Mouse (Mus musculus): ENCODE measurements around the gene Acap1. TPM values are rescaled to one million over a fixed set of nuclear protein-coding genes. Genes with fewer than 3 reads are reported as not detected.

The Acap1 gene
- polyA plus RNA-seq, 1 experiment from 2014 or later, result 8.1 TPM

GRCm38 (mm10) chr11:69837952-69838713 is 57.2 kb downstream of the Acap1 start, which contains the start of gene Tmem256:
Gene Tmem256 (plus strand): TSS chr11:69838514.
- peak; percentile 85 for ATAC-seq
- WGBS (ENCODE audit: insufficient replicate concordance), result under 1% methylated on average over 34 of the region's 34 CpGs
- Histone ChIP-seq H3K27me3 (replicated peaks) (peaks cover 47% of the 10 kb centered on the region), H3K9ac (peak within 1 kb of the TSS; percentile 77), H3K36me3 (0 out of 2 replicates have a peak, but pooled peaks cover 5% of the 10 kb centered on the region), H3K4me1 (peaks cover 73% of the 10 kb centered on the region), H3K9me3 (replicated peaks) (no peaks in the 10 kb centered on the region), H3K27ac (peak within 1 kb of the TSS; percentile 80), H3K4me2 (peak within 1 kb of the TSS; percentile 98), H3K4me3 (peak within 1 kb of the TSS; percentile 63)

GRCm38 (mm10) chr11:69837604-69837951 is 57.8 kb downstream of the Acap1 start, which contains the start of gene Nlgn2:
Gene Nlgn2 (minus strand): TSS chr11:69837784.
- peak; percentile 30 for ATAC-seq
- peak within 1 kb of the TSS; percentile 98 for H3K4me2 ChIP-seq
- H3K9ac ChIP-seq, result peak within 1 kb of the TSS; percentile 77
- H3K4me3 ChIP-seq, result peak within 1 kb of the TSS; percentile 63
- H3K36me3 ChIP-seq, result 0 out of 2 replicates have a peak, but pooled peaks cover 5% of the 10 kb centered on the region
- WGBS (ENCODE audit: insufficient replicate concordance), result under 1% methylated on average over 30 of the region's 32 CpGs
- peaks cover 52% of the 10 kb centered on the region for H3K27me3 ChIP-seq (replicated peaks)
- H3K27ac ChIP-seq, result peak within 1 kb of the TSS; percentile 80
- H3K9me3 ChIP-seq (replicated peaks), result no peaks in the 10 kb centered on the region
- H3K4me1 ChIP-seq, result peaks cover 68% of the 10 kb centered on the region

GRCm38 (mm10) chr11:69836703-69837576 is 58.4 kb downstream of the Acap1 start:
- H3K4me1 ChIP-seq, result peaks cover 62% of the 10 kb centered on the region
- H3K27ac ChIP-seq, result peak overlapping the region; percentile 80
- H3K36me3 ChIP-seq, result 0 out of 2 replicates have a peak, but pooled peaks cover 5% of the 10 kb centered on the region
- H3K4me3 ChIP-seq, result peak overlapping the region; percentile 63
- H3K4me2 ChIP-seq, result peak overlapping the region; percentile 98
- H3K27me3 ChIP-seq (replicated peaks), result peaks cover 59% of the 10 kb centered on the region
- WGBS (ENCODE audit: insufficient replicate concordance), result 3% methylated on average over 52 of the region's 52 CpGs
- no peaks in the 10 kb centered on the region for H3K9me3 ChIP-seq (replicated peaks)
- ATAC-seq, result no peak
- H3K9ac ChIP-seq, result peak overlapping the region; percentile 72

- Histone ChIP-seq H3K27ac (no peak overlapping the region), H3K9ac (no peak overlapping the region), H3K36me3 (0 out of 2 replicates have a peak, but pooled peaks cover 9% of the 10 kb centered on the region), H3K27me3 (replicated peaks) (peaks cover 69% of the 10 kb centered on the region), H3K4me3 (0 out of 2 replicates have a peak overlapping the region, but pooled peaks have one; percentile 2), H3K4me1 (peaks cover 70% of the 10 kb centered on the region), H3K9me3 (replicated peaks) (no peaks in the 10 kb centered on the region), H3K4me2 (peak overlapping the region; percentile 98)
- WGBS (ENCODE audit: insufficient replicate concordance), result 6% methylated on average over 4 of the region's 4 CpGs
- no peak for ATAC-seq
Measured at GRCm38 (mm10) chr11:69835966-69836335, 59.4 kb downstream of the Acap1 start.

GRCm38 (mm10) chr11:69835326-69835965 is 59.9 kb downstream of the Acap1 start:
- Histone ChIP-seq H3K9ac (no peak overlapping the region), H3K9me3 (replicated peaks) (no peaks in the 10 kb centered on the region), H3K4me3 (0 out of 2 replicates have a peak overlapping the region, but pooled peaks have one; percentile 2), H3K4me2 (peak overlapping the region; percentile 98), H3K27me3 (replicated peaks) (peaks cover 74% of the 10 kb centered on the region), H3K27ac (no peak overlapping the region), H3K4me1 (peaks cover 70% of the 10 kb centered on the region), H3K36me3 (0 out of 2 replicates have a peak, but pooled peaks cover 8% of the 10 kb centered on the region)
- no peak for ATAC-seq
- 15% methylated on average over 9 of the region's 9 CpGs for WGBS (ENCODE audit: insufficient replicate concordance)

GRCm38 (mm10) chr11:69834001-69834549 is 61.3 kb downstream of the Acap1 start:
- no peak overlapping the region for H3K27ac ChIP-seq
- ATAC-seq, result peak; percentile 31; the same call in 1 of the 2 replicates

GRCm38 (mm10) chr11:69833554-69833953 is 61.8 kb downstream of the Acap1 start:
- ATAC-seq, result no peak
- 41% methylated on average over 8 of the region's 8 CpGs for WGBS (ENCODE audit: insufficient replicate concordance)
- Histone ChIP-seq H3K27ac (no peak overlapping the region), H3K9ac (peak overlapping the region; percentile 68), H3K9me3 (replicated peaks) (no peaks in the 10 kb centered on the region), H3K4me1 (peaks cover 54% of the 10 kb centered on the region), H3K36me3 (0 out of 2 replicates have a peak, but pooled peaks cover 4% of the 10 kb centered on the region), H3K4me2 (peak overlapping the region; percentile 98), H3K27me3 (replicated peaks) (peaks cover 82% of the 10 kb centered on the region), H3K4me3 (peak overlapping the region; percentile 44)

More at GRCm38 (mm10) chr11:69834001-69834549, 61.3 kb downstream of the Acap1 start:
- 5% methylated on average over 46 of the region's 48 CpGs for WGBS (ENCODE audit: insufficient replicate concordance)
- Histone ChIP-seq H3K36me3 (0 out of 2 replicates have a peak, but pooled peaks cover 4% of the 10 kb centered on the region), H3K9me3 (replicated peaks) (no peaks in the 10 kb centered on the region), H3K4me1 (peaks cover 58% of the 10 kb centered on the region), H3K9ac (peak overlapping the region; percentile 68), H3K27me3 (replicated peaks) (peaks cover 82% of the 10 kb centered on the region), H3K4me2 (peak overlapping the region; percentile 98), H3K4me3 (peak overlapping the region; percentile 44)

Small RNAs within 50 kb of the gene (microRNA-seq; reads per million reads assigned to microRNA genes)
- not detected for gene Mir6924

Other genes with a start within 250 kb of the Acap1 start
- not detected in 2 replicates for gene Sox15, start 240.2 kb downstream of the Acap1 start, polyA plus RNA-seq (2016; fragmentation: Nextera tagmentation; extraction: Ambion mirVana)
- gene Mpdu1, start 232.9 kb downstream of the Acap1 start, polyA plus RNA-seq (2016; fragmentation: Nextera tagmentation; extraction: Ambion mirVana), result 38.2 and 39.4 TPM in 2 replicates
- gene Cd68, start 229.4 kb downstream of the Acap1 start, polyA plus RNA-seq (2016; fragmentation: Nextera tagmentation; extraction: Ambion mirVana), result 14.5 and 15.0 TPM in 2 replicates
- 393 and 408 TPM in 2 replicates for gene Eif4a1, start 223.1 kb downstream of the Acap1 start, polyA plus RNA-seq (2016; fragmentation: Nextera tagmentation; extraction: Ambion mirVana)
- gene Senp3, start 213.5 kb downstream of the Acap1 start, polyA plus RNA-seq (2016; fragmentation: Nextera tagmentation; extraction: Ambion mirVana), result 53.8 and 56.2 TPM in 2 replicates
- 0.14 and 0.23 TPM in 2 replicates for gene Tnfsf13, start 209.8 kb downstream of the Acap1 start, polyA plus RNA-seq (2016; fragmentation: Nextera tagmentation; extraction: Ambion mirVana)
- 3.3 and 3.6 TPM in 2 replicates for gene Tnfsf12, start 199.7 kb downstream of the Acap1 start, polyA plus RNA-seq (2016; fragmentation: Nextera tagmentation; extraction: Ambion mirVana)
- gene Tnfsfm13, start 199.4 kb downstream of the Acap1 start, polyA plus RNA-seq (2016; fragmentation: Nextera tagmentation; extraction: Ambion mirVana), result 0.72 and 0.98 TPM in 2 replicates
- 17.4 and 20.2 TPM in 2 replicates for gene Polr2a, start 136.9 kb downstream of the Acap1 start, polyA plus RNA-seq (2016; fragmentation: Nextera tagmentation; extraction: Ambion mirVana)
- not detected in 2 replicates for gene Slc35g3, start 133.6 kb downstream of the Acap1 start, polyA plus RNA-seq (2016; fragmentation: Nextera tagmentation; extraction: Ambion mirVana)
- 0.43 and 0.70 TPM in 2 replicates for gene Zbtb4, start 129.6 kb downstream of the Acap1 start, polyA plus RNA-seq (2016; fragmentation: Nextera tagmentation; extraction: Ambion mirVana)
- 0.63 and 0.64 TPM in 2 replicates for gene Chrnb1, start 99.6 kb downstream of the Acap1 start, polyA plus RNA-seq (2016; fragmentation: Nextera tagmentation; extraction: Ambion mirVana)
- gene Fgf11, start 93.7 kb downstream of the Acap1 start, polyA plus RNA-seq (2016; fragmentation: Nextera tagmentation; extraction: Ambion mirVana), result 0.45 and 0.48 TPM in 2 replicates
- 0.59 and 0.72 TPM in 2 replicates for gene Tmem102, start 89.9 kb downstream of the Acap1 start, polyA plus RNA-seq (2016; fragmentation: Nextera tagmentation; extraction: Ambion mirVana)
- not detected in 2 replicates for gene Gm39566, start 80.2 kb downstream of the Acap1 start, polyA plus RNA-seq (2016; fragmentation: Nextera tagmentation; extraction: Ambion mirVana)
- gene Spem2, start 77.1 kb downstream of the Acap1 start, polyA plus RNA-seq (2016; fragmentation: Nextera tagmentation; extraction: Ambion mirVana), result not detected in 2 replicates
- not detected in 2 replicates for gene Spem1, start 73.4 kb downstream of the Acap1 start, polyA plus RNA-seq (2016; fragmentation: Nextera tagmentation; extraction: Ambion mirVana)
- gene Nlgn2, start 57.8 kb downstream of the Acap1 start, polyA plus RNA-seq (2016; fragmentation: Nextera tagmentation; extraction: Ambion mirVana), result 1.3 and 1.4 TPM in 2 replicates
- gene Tmem256, start 57.0 kb downstream of the Acap1 start, polyA plus RNA-seq (2016; fragmentation: Nextera tagmentation; extraction: Ambion mirVana), result 330 and 338 TPM in 2 replicates
- gene Plscr3, start 49.2 kb downstream of the Acap1 start, polyA plus RNA-seq (2016; fragmentation: Nextera tagmentation; extraction: Ambion mirVana), result 37.0 and 37.7 TPM in 2 replicates
- 1.2 and 1.4 TPM in 2 replicates for gene Tnk1, start 36.8 kb downstream of the Acap1 start, polyA plus RNA-seq (2016; fragmentation: Nextera tagmentation; extraction: Ambion mirVana)
- gene Tmem95, start 17.5 kb downstream of the Acap1 start, polyA plus RNA-seq (2016; fragmentation: Nextera tagmentation; extraction: Ambion mirVana), result not detected in 2 replicates
- gene Kctd11, start 14.1 kb downstream of the Acap1 start, polyA plus RNA-seq (2016; fragmentation: Nextera tagmentation; extraction: Ambion mirVana), result 1.3 TPM in 2 replicates
- 2.3 TPM in 2 replicates for gene 2810408A11Rik, start 5.4 kb upstream of the Acap1 start, polyA plus RNA-seq (2016; fragmentation: Nextera tagmentation; extraction: Ambion mirVana)
- 4.5 and 5.7 TPM in 2 replicates for gene Neurl4, start 5.5 kb upstream of the Acap1 start, polyA plus RNA-seq (2016; fragmentation: Nextera tagmentation; extraction: Ambion mirVana)
- 125 TPM in 2 replicates for gene Gps2, start 18.3 kb upstream of the Acap1 start, polyA plus RNA-seq (2016; fragmentation: Nextera tagmentation; extraction: Ambion mirVana)
- gene Eif5a, start 26.4 kb upstream of the Acap1 start, polyA plus RNA-seq (2016; fragmentation: Nextera tagmentation; extraction: Ambion mirVana), result 2,199 and 2,266 TPM in 2 replicates
- 0.20 and 0.25 TPM in 2 replicates for gene Ybx2, start 40.3 kb upstream of the Acap1 start, polyA plus RNA-seq (2016; fragmentation: Nextera tagmentation; extraction: Ambion mirVana)
- gene Slc2a4, start 52.6 kb upstream of the Acap1 start, polyA plus RNA-seq (2016; fragmentation: Nextera tagmentation; extraction: Ambion mirVana), result 14.9 and 17.0 TPM in 2 replicates
- gene Cldn7, start 69.2 kb upstream of the Acap1 start, polyA plus RNA-seq (2016; fragmentation: Nextera tagmentation; extraction: Ambion mirVana), result 2.8 and 3.3 TPM in 2 replicates
- gene Ctdnep1, start 85.6 kb upstream of the Acap1 start, polyA plus RNA-seq (2016; fragmentation: Nextera tagmentation; extraction: Ambion mirVana), result 14.0 and 15.2 TPM in 2 replicates
- gene Elp5, start 87.0 kb upstream of the Acap1 start, polyA plus RNA-seq (2016; fragmentation: Nextera tagmentation; extraction: Ambion mirVana), result 88.1 and 91.8 TPM in 2 replicates
- 260 and 270 TPM in 2 replicates for gene Gabarap, start 95.6 kb upstream of the Acap1 start, polyA plus RNA-seq (2016; fragmentation: Nextera tagmentation; extraction: Ambion mirVana)
- 39.5 and 40.9 TPM in 2 replicates for gene Phf23, start 100.2 kb upstream of the Acap1 start, polyA plus RNA-seq (2016; fragmentation: Nextera tagmentation; extraction: Ambion mirVana)
- gene Dvl2, start 105.1 kb upstream of the Acap1 start, polyA plus RNA-seq (2016; fragmentation: Nextera tagmentation; extraction: Ambion mirVana), result 13.4 and 13.7 TPM in 2 replicates
- 89.9 and 91.3 TPM in 2 replicates for gene Acadvl, start 119.9 kb upstream of the Acap1 start, polyA plus RNA-seq (2016; fragmentation: Nextera tagmentation; extraction: Ambion mirVana)
- gene Dlg4, start 121.4 kb upstream of the Acap1 start, polyA plus RNA-seq (2016; fragmentation: Nextera tagmentation; extraction: Ambion mirVana), result 2.3 and 2.7 TPM in 2 replicates
- 0.51 and 0.63 TPM in 2 replicates for gene Asgr1, start 158.5 kb upstream of the Acap1 start, polyA plus RNA-seq (2016; fragmentation: Nextera tagmentation; extraction: Ambion mirVana)
- 4.3 and 4.8 TPM in 2 replicates for gene Asgr2, start 197.1 kb upstream of the Acap1 start, polyA plus RNA-seq (2016; fragmentation: Nextera tagmentation; extraction: Ambion mirVana)
- 0.72 and 0.80 TPM in 2 replicates for gene Mgl2, start 234.8 kb upstream of the Acap1 start, polyA plus RNA-seq (2016; fragmentation: Nextera tagmentation; extraction: Ambion mirVana)

Data from liver, embryonic 12.5 days (tissue).